Mouse (Mus musculus) midbrain, embryonic 11.5 days (tissue): Measurements from ENCODE around the gene Tspan5. TPM values are rescaled to one million over a fixed set of nuclear protein-coding genes. Genes with fewer than 3 reads are reported as not detected.

Source experiments
- ATAC-seq: fragments of 200-750 bp; cut with Nextera tagmentation; 2 replicates; pipeline ENCODE4 v1.8.0; 2017; ENCODE audit warnings: moderate TSS enrichment, moderate library complexity; ENCODE audit not compliant: low FRiP score
- DNase-seq: peaks from one replicate; pipeline ENCODE4 v3.0.0; 2015; ENCODE audit warnings: low spot score; ENCODE audit errors: missing footprints
- H3K27ac ChIP-seq: fragments of 300-500 bp; sonication (generic); 2 replicates; pipeline ENCODE4 v1.5.1; 2014; ENCODE audit warnings: low read depth, low read length
- H3K27me3 ChIP-seq: fragments of 300-500 bp; sonication (generic); 2 replicates; pipeline ENCODE4 v1.6.1; 2014; ENCODE audit warnings: mild to moderate bottlenecking, low read length, moderate library complexity, mixed read lengths; ENCODE audit not compliant: control insufficient read depth, insufficient read depth
- H3K36me3 ChIP-seq: fragments of 300-500 bp; sonication (generic); 2 replicates; pipeline ENCODE4 v1.6.1; 2014; ENCODE audit warnings: mild to moderate bottlenecking, low read length, moderate library complexity, mixed read lengths; ENCODE audit not compliant: control insufficient read depth, insufficient read depth
- H3K4me1 ChIP-seq: fragments of 300-500 bp; sonication (generic); 2 replicates; pipeline ENCODE4 v1.6.1; 2014; ENCODE audit warnings: low read length; ENCODE audit not compliant: control insufficient read depth, insufficient read depth
- H3K4me2 ChIP-seq: fragments of 300-500 bp; sonication (generic); 2 replicates; pipeline ENCODE4 v1.6.1; 2014; ENCODE audit warnings: mild to moderate bottlenecking, moderate library complexity
- H3K4me3 ChIP-seq: fragments of 300-500 bp; sonication (generic); 2 replicates; pipeline ENCODE4 v1.5.1; 2014; ENCODE audit warnings: low read depth, low read length
- H3K9ac ChIP-seq: fragments of 300-500 bp; sonication (generic); 2 replicates; pipeline ENCODE4 v1.6.1; 2014; ENCODE audit warnings: low read length
- H3K9me3 ChIP-seq: fragments of 300-500 bp; sonication (generic); 2 replicates; pipeline ENCODE4 v1.6.1; 2016; ENCODE audit warnings: low read length; ENCODE audit not compliant: control insufficient read depth
- WGBS: fragments of 180-500 bp; shearing (Covaris S2); extraction: QIAGEN DNeasy Blood & Tissue Kit; methylation state at CpG from one replicate; pipeline ENCODE4 v1.1.7; 2014; 5-methylcytosine and 5-hydroxymethylcytosine counted together
- polyA plus RNA-seq: library from polyadenylated mRNA; unstranded; fragments of >200 nt; fragmentation: Nextera tagmentation; extraction: Ambion mirVana; gene quantifications from 2 replicates; pipeline ENCODE4 v1.2.1, GENCODE M21; 2014

Gene Tspan5
- polyA plus RNA-seq, 1 experiment from 2014 or later, result 46.6 TPM

- no peak for ATAC-seq
- H3K27me3 ChIP-seq, result no peaks in the 10 kb centered on the region
- DNase-seq, result no peak
- 86% methylated on average over 6 of the region's 6 CpGs for WGBS
- no peak overlapping the region for H3K4me3 ChIP-seq
- H3K4me1 ChIP-seq, result peaks cover 11% of the 10 kb centered on the region; the same call in 1 of the 2 replicates
- no peaks in the 10 kb centered on the region for H3K9me3 ChIP-seq
- no peak overlapping the region for H3K4me2 ChIP-seq
- no peak overlapping the region for H3K9ac ChIP-seq
- H3K36me3 ChIP-seq, result no peaks in the 10 kb centered on the region
- H3K27ac ChIP-seq, result no peak overlapping the region
Measured at GRCm38 (mm10) chr3:138819862-138820261, 77.9 kb downstream of the Tspan5 start.

- DNase-seq (no peak), ATAC-seq (no peak)
- 82% methylated on average over 5 of the region's 5 CpGs for WGBS
- Histone ChIP-seq H3K27ac (no peak overlapping the region), H3K36me3 (no peaks in the 10 kb centered on the region), H3K9ac (no peak overlapping the region), H3K4me3 (no peak overlapping the region), H3K27me3 (no peaks in the 10 kb centered on the region), H3K4me1 (peaks cover 11% of the 10 kb centered on the region; the same call in 1 of the 2 replicates), H3K4me2 (no peak overlapping the region), H3K9me3 (no peaks in the 10 kb centered on the region)
Measured at GRCm38 (mm10) chr3:138820296-138820695, 78.3 kb downstream of the Tspan5 start.

DNA sequence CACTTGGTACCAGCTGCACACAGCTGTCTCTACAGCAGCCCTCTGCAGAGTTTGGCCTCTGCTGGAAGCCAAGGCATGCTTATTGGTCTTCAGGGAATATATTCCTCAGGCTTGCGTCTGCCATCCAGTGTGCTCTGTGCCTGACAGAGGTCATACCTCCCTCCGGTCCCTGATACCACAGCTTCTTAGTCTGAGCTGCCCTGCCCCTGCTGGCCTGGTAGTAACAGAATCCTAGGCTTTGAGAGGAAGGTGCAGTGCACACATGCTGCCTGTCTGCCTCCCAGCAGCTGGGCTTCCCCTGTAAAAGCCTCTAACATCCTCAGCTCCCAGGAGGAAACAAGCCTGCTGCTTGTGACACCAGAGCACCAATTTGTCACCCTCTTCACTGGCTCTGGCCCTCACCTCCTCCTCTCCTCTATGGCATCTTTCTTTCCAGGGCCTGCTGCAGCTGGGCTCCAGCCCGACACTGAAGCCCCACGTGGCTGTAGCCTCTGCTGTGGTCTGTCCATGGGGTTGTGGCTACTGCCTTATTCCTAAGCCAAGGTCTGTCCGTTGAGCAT is 80.0 kb downstream of the Tspan5 start:
- H3K36me3 ChIP-seq, result no peaks in the 10 kb centered on the region
- peaks cover 16% of the 10 kb centered on the region; the same call in 1 of the 2 replicates for H3K4me1 ChIP-seq
- no peak overlapping the region for H3K9ac ChIP-seq
- no peak overlapping the region for H3K4me3 ChIP-seq
- DNase-seq (no peak), ATAC-seq (peak; percentile 42)
- H3K4me2 ChIP-seq, result no peak overlapping the region
- WGBS, result 55% methylated on average over 5 of the region's 5 CpGs
- H3K9me3 ChIP-seq, result no peaks in the 10 kb centered on the region
- H3K27me3 ChIP-seq, result no peaks in the 10 kb centered on the region
- H3K27ac ChIP-seq, result no peak overlapping the region

- Histone ChIP-seq H3K4me2 (no peak overlapping the region), H3K27ac (no peak overlapping the region), H3K36me3 (no peaks in the 10 kb centered on the region), H3K27me3 (no peaks in the 10 kb centered on the region), H3K4me3 (no peak overlapping the region), H3K9ac (no peak overlapping the region), H3K9me3 (no peaks in the 10 kb centered on the region), H3K4me1 (peaks cover 16% of the 10 kb centered on the region; the same call in 1 of the 2 replicates)
- WGBS, result 82% methylated on average over 9 of the region's 9 CpGs
- ATAC-seq (no peak), DNase-seq (no peak)
Measured at GRCm38 (mm10) chr3:138823857-138824256, 81.9 kb downstream of the Tspan5 start.

- Histone ChIP-seq H3K4me3 (no peak overlapping the region), H3K27me3 (no peaks in the 10 kb centered on the region), H3K27ac (no peak overlapping the region), H3K4me2 (no peak overlapping the region), H3K9me3 (no peaks in the 10 kb centered on the region), H3K36me3 (no peaks in the 10 kb centered on the region), H3K4me1 (peaks cover 16% of the 10 kb centered on the region; the same call in 1 of the 2 replicates), H3K9ac (no peak overlapping the region)
- DNase-seq, result no peak
- no peak for ATAC-seq
- WGBS, result 78% methylated on average over 6 of the region's 6 CpGs
Measured at GRCm38 (mm10) chr3:138825296-138825695, 83.3 kb downstream of the Tspan5 start.

GRCm38 (mm10) chr3:138826243-138826800 is 84.3 kb downstream of the Tspan5 start:
- no peak overlapping the region for H3K9ac ChIP-seq
- no peaks in the 10 kb centered on the region for H3K27me3 ChIP-seq
- 69% methylated on average over 8 of the region's 8 CpGs for WGBS
- no peaks in the 10 kb centered on the region for H3K36me3 ChIP-seq
- DNase-seq (no peak), ATAC-seq (peak; percentile 31; the same call in 1 of the 2 replicates)
- H3K9me3 ChIP-seq, result no peaks in the 10 kb centered on the region
- no peak overlapping the region for H3K27ac ChIP-seq
- H3K4me3 ChIP-seq, result no peak overlapping the region
- H3K4me2 ChIP-seq, result no peak overlapping the region
- peaks cover 16% of the 10 kb centered on the region; the same call in 1 of the 2 replicates for H3K4me1 ChIP-seq

- DNase-seq, result no peak
- no peaks in the 10 kb centered on the region for H3K36me3 ChIP-seq
- no peaks in the 10 kb centered on the region for H3K9me3 ChIP-seq
- ATAC-seq, result no peak
- H3K9ac ChIP-seq, result no peak overlapping the region
- no peaks in the 10 kb centered on the region for H3K4me1 ChIP-seq
- no peaks in the 10 kb centered on the region for H3K27me3 ChIP-seq
- H3K4me2 ChIP-seq, result no peak overlapping the region
- no peak overlapping the region for H3K4me3 ChIP-seq
- WGBS, result 94% methylated on average over 9 of the region's 9 CpGs
- H3K27ac ChIP-seq, result no peak overlapping the region
Measured at GRCm38 (mm10) chr3:138832827-138833517, 91.0 kb downstream of the Tspan5 start.

GRCm38 (mm10) chr3:138834174-138834573 is 92.2 kb downstream of the Tspan5 start:
- H3K4me3 ChIP-seq, result no peak overlapping the region
- ATAC-seq, result no peak
- no peak for DNase-seq
- WGBS, result 91% methylated on average over 11 of the region's 11 CpGs
- no peak overlapping the region for H3K27ac ChIP-seq
- no peaks in the 10 kb centered on the region for H3K27me3 ChIP-seq
- no peaks in the 10 kb centered on the region for H3K9me3 ChIP-seq
- no peak overlapping the region for H3K4me2 ChIP-seq
- no peaks in the 10 kb centered on the region for H3K36me3 ChIP-seq
- peaks cover 4% of the 10 kb centered on the region; the same call in 1 of the 2 replicates for H3K4me1 ChIP-seq
- H3K9ac ChIP-seq, result no peak overlapping the region

DNA sequence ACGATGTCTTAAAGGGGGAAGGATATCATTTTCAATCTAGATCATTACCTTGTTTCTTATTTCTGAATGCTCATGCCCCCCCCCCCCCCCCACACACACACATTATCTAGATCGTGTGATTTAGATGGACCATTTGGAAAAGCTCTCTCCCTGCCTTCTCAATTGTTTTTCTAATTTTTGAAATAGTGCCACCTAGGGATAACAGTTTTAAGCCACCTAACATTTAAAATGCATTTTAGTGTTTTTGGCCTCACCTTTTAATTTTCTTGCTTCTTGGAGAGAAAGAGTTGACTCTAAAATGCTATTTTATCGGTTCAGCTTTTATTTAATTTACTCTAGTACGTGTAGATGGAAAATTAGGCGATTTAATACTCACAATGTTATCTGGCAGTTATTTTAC is 94.9 kb downstream of the Tspan5 start:
- Histone ChIP-seq H3K4me2 (no peak overlapping the region), H3K4me3 (no peak overlapping the region), H3K36me3 (no peaks in the 10 kb centered on the region), H3K27me3 (no peaks in the 10 kb centered on the region), H3K27ac (no peak overlapping the region), H3K9me3 (no peaks in the 10 kb centered on the region), H3K4me1 (peaks cover 4% of the 10 kb centered on the region), H3K9ac (no peak overlapping the region)
- WGBS, result 86% methylated on average over 5 of the region's 5 CpGs
- DNase-seq (no peak), ATAC-seq (no peak)
